Mouse (Mus musculus) myocyte (in vitro differentiated cells): ENCODE measurements at regions not wholly inside any gene's neighbourhood (a gene's known extent, or its start where the extent isn't known, plus 50 kb on each side); places are given as distances from the start of the nearest gene placed in this dataset.

ENCODE experiments used
- H3K27me3 ChIP-seq: one replicate; pipeline ENCODE4 v1.6.1; 2011; ENCODE audit not compliant: control insufficient read depth, insufficient read depth, insufficient read length
- H3K36me3 ChIP-seq: one replicate; pipeline ENCODE4 v1.6.1; 2011; ENCODE audit not compliant: control insufficient read depth, insufficient read depth
- H3K4me2 ChIP-seq: one replicate; pipeline ENCODE4 v1.6.1; 2011; ENCODE audit warnings: low read depth, control low read depth
- H3K4me3 ChIP-seq: one replicate; pipeline ENCODE4 v1.5.1; 2011; ENCODE audit warnings: mild to moderate bottlenecking, control low read depth, moderate library complexity
- H3K79me2 ChIP-seq: one replicate; pipeline ENCODE4 v1.6.1; 2011; ENCODE audit not compliant: control insufficient read depth, insufficient read depth
- H3ac ChIP-seq: one replicate; pipeline ENCODE4 v1.6.1; 2011; ENCODE audit not compliant: control insufficient read depth, insufficient read length
- CEBPB ChIP-seq: IDR thresholded peaks from 2 replicates; pipeline ENCODE4 v1.6.1; 2011; ENCODE audit warnings: mild to moderate bottlenecking, moderate library complexity; ENCODE audit not compliant: poor library complexity, insufficient read depth, severe bottlenecking
- E2F4 ChIP-seq: IDR thresholded peaks from one replicate; pipeline ENCODE4 v1.6.1; 2011; ENCODE audit warnings: mild to moderate bottlenecking, control low read depth, moderate library complexity; ENCODE audit not compliant: insufficient read depth
- MAX ChIP-seq: IDR thresholded peaks from one replicate; pipeline ENCODE4 v1.6.1; 2011; ENCODE audit warnings: low read depth, mild to moderate bottlenecking, control low read depth
- MYOD1 ChIP-seq, 3 experiments: IDR thresholded peaks; one replicate each; pipeline ENCODE4 v1.6.1; 2011; ENCODE audit warnings: control low read depth in 2 of 3, low read depth in 2 of 3, mild to moderate bottlenecking in 2 of 3, moderate library complexity in 1 of 3; ENCODE audit not compliant: insufficient read length in 2 of 3, control insufficient read depth in 1 of 3
- MYOG ChIP-seq, 3 experiments: IDR thresholded peaks; one replicate each; pipeline ENCODE4 v1.6.1; 2011; ENCODE audit warnings: control low read depth in 2 of 3, low read depth in 2 of 3, mild to moderate bottlenecking in 2 of 3; ENCODE audit not compliant: insufficient read length in 2 of 3, control insufficient read depth in 1 of 3, insufficient read depth in 1 of 3
- POLR2A ChIP-seq: IDR thresholded peaks from one replicate; pipeline ENCODE4 v1.6.1; 2011; ENCODE audit warnings: low read depth, mild to moderate bottlenecking, control low read depth, moderate library complexity; ENCODE audit not compliant: insufficient read length
- POLR2AphosphoS2 ChIP-seq: IDR thresholded peaks from one replicate; pipeline ENCODE4 v1.6.1; 2011; ENCODE audit warnings: low read depth, control low read depth; ENCODE audit not compliant: insufficient read length
- REST ChIP-seq: IDR thresholded peaks from one replicate; pipeline ENCODE4 v1.6.1; 2011; ENCODE audit warnings: mild to moderate bottlenecking, control low read depth, moderate library complexity; ENCODE audit not compliant: insufficient read depth, insufficient read length
- SRF ChIP-seq: IDR thresholded peaks from one replicate; pipeline ENCODE4 v1.6.1; 2011; ENCODE audit warnings: low read depth; ENCODE audit not compliant: control insufficient read depth, insufficient read length
- TCF12 ChIP-seq: IDR thresholded peaks from one replicate; pipeline ENCODE4 v1.6.1; 2011; ENCODE audit warnings: mild to moderate bottlenecking, control low read depth; ENCODE audit not compliant: poor library complexity, insufficient read depth, severe bottlenecking
- TCF3 ChIP-seq: IDR thresholded peaks from one replicate; pipeline ENCODE4 v1.6.1; 2011; ENCODE audit warnings: low read depth, control low read depth; ENCODE audit not compliant: insufficient read length
- USF1 ChIP-seq: IDR thresholded peaks from one replicate; pipeline ENCODE4 v1.6.1; 2011; ENCODE audit warnings: low read depth, mild to moderate bottlenecking, control low read depth, moderate library complexity

GRCm38 (mm10) chr7:69670211-69670610 is 696.3 kb downstream of the Nr2f2 start:
- Histone ChIP-seq H3K4me2 (no peak overlapping the region), H3K27me3 (no peaks in the 10 kb centered on the region), H3K79me2 (no peaks in the 10 kb centered on the region), H3K4me3 (no peak overlapping the region), H3ac (no peak overlapping the region), H3K36me3 (no peaks in the 10 kb centered on the region)
- TF ChIP-seq POLR2AphosphoS2 (no peak), MAX (no peak), REST (no peak), CEBPB (no peak), E2F4 (no peak), USF1 (no peak), POLR2A (no peak), MYOD1 (IDR thresholded peaks at IDR 0.05; ENCODE audit: control insufficient read depth in 1 of 3, insufficient read length in 2 of 3, low read depth in 2 of 3) (no peak), TCF12 (no peak), TCF3 (no peak)

- H3K36me3 ChIP-seq = no peaks in the 10 kb centered on the region
- no peak overlapping the region for H3ac ChIP-seq
- no peak overlapping the region for H3K4me3 ChIP-seq
- no peak for TF ChIP-seq MYOD1 (IDR thresholded peaks at IDR 0.05; ENCODE audit: control insufficient read depth in 1 of 3, insufficient read length in 2 of 3, low read depth in 2 of 3)
- TF ChIP-seq POLR2AphosphoS2 = no peak
- TF ChIP-seq USF1 = no peak
- TF ChIP-seq TCF12 = no peak
- TF ChIP-seq TCF3 = no peak
- TF ChIP-seq CEBPB = no peak
- H3K79me2 ChIP-seq = no peaks in the 10 kb centered on the region
- no peaks in the 10 kb centered on the region for H3K27me3 ChIP-seq
- peak overlapping the region; percentile 18 for H3K4me2 ChIP-seq
Measured at GRCm38 (mm10) chr7:69655583-69655982, 711.0 kb downstream of the Nr2f2 start.

GRCm38 (mm10) chr7:69645449-69645848 is 721.1 kb downstream of the Nr2f2 start:
- no peak overlapping the region for H3K4me2 ChIP-seq
- no peaks in the 10 kb centered on the region for H3K79me2 ChIP-seq
- no peak overlapping the region for H3ac ChIP-seq
- H3K27me3 ChIP-seq = no peaks in the 10 kb centered on the region
- no peaks in the 10 kb centered on the region for H3K36me3 ChIP-seq
- no peak overlapping the region for H3K4me3 ChIP-seq
- no peak for TF ChIP-seq E2F4
- no peak for TF ChIP-seq USF1
- TF ChIP-seq SRF = no peak
- TF ChIP-seq MAX = no peak
- TF ChIP-seq TCF12 = no peak
- TF ChIP-seq MYOD1 (IDR thresholded peaks at IDR 0.05; ENCODE audit: control insufficient read depth in 1 of 3, insufficient read length in 2 of 3, low read depth in 2 of 3) = no peak
- no peak for TF ChIP-seq POLR2A
- no peak for TF ChIP-seq POLR2AphosphoS2
- no peak for TF ChIP-seq REST

GRCm38 (mm10) chr7:69641652-69642051 is 724.9 kb downstream of the Nr2f2 start:
- Histone ChIP-seq H3K27me3 (no peaks in the 10 kb centered on the region), H3ac (no peak overlapping the region), H3K4me2 (no peak overlapping the region), H3K79me2 (no peaks in the 10 kb centered on the region), H3K36me3 (no peaks in the 10 kb centered on the region), H3K4me3 (no peak overlapping the region)
- TF ChIP-seq CEBPB (no peak), MAX (no peak), TCF12 (no peak), USF1 (no peak), SRF (no peak), E2F4 (no peak), POLR2AphosphoS2 (no peak), MYOG (IDR thresholded peaks at IDR 0.05; ENCODE audit: control insufficient read depth in 1 of 3, insufficient read depth in 1 of 3, insufficient read length in 2 of 3, low read depth in 2 of 3) (no peak), MYOD1 (IDR thresholded peaks at IDR 0.05; ENCODE audit: control insufficient read depth in 1 of 3, insufficient read length in 2 of 3, low read depth in 2 of 3) (no peak), TCF3 (no peak), POLR2A (no peak), REST (no peak)

GRCm38 (mm10) chr7:69599866-69600265 is 766.7 kb downstream of the Nr2f2 start:
- Histone ChIP-seq H3ac (no peak overlapping the region), H3K79me2 (no peaks in the 10 kb centered on the region), H3K27me3 (no peaks in the 10 kb centered on the region), H3K36me3 (no peaks in the 10 kb centered on the region), H3K4me2 (no peak overlapping the region), H3K4me3 (no peak overlapping the region)
- TF ChIP-seq TCF3 (no peak), SRF (no peak), CEBPB (no peak), E2F4 (no peak), POLR2AphosphoS2 (no peak), TCF12 (no peak), POLR2A (no peak), REST (no peak), MAX (no peak), MYOD1 (IDR thresholded peaks at IDR 0.05; ENCODE audit: control insufficient read depth in 1 of 3, insufficient read length in 2 of 3, low read depth in 2 of 3) (no peak), USF1 (no peak), MYOG (IDR thresholded peaks at IDR 0.05; ENCODE audit: control insufficient read depth in 1 of 3, insufficient read depth in 1 of 3, insufficient read length in 2 of 3, low read depth in 2 of 3) (no peak)
